Mouse (Mus musculus): ENCODE measurements at regions not wholly inside any gene's neighbourhood (a gene's known extent, or its start where the extent isn't known, plus 50 kb on each side); places are given as distances from the start of the nearest gene placed in this dataset.

DNA sequence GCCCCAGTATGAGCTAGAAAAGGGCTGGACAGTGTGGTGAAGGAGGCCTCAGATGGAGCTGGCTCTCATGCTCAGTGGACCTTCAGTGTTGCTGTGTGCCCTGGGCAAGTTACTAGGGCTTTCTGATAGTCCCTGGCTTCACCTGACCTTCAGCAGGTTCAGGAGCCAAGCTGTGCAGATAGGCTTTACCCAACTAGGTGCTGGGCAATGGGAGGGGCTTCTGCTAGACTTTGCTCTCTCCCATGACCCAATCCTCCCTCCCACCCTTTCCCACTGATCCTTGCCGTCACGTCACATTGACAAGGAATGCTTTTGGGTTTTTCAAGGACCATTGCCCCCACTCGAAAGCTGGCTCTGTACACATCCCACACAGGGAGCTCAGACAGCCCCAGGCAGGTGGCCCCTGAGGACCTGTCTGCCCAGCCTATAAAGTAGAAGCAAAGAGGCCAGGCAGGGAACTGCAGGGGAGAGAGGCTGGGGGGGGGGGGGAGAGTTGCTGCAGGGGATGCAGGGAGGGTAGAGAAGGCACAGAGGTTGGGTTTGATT lies 57.5 kb upstream of the Wnt11 start:
- ATAC-seq (replicated peaks; ENCODE audit: low FRiP score, low read depth) (peak; percentile 79), DNase-seq (ENCODE audit: low spot score) (peak; percentile 72)
- WGBS = 43% methylated on average over 3 of the region's 3 CpGs
- TF ChIP-seq CTCF (IDR thresholded peaks at IDR 0.05; ENCODE audit: low read depth) = 0 out of 2 replicates have a peak, but pooled peaks have one; percentile 4
- Histone ChIP-seq H3K27ac (no peak overlapping the region; the same call in 1 of the 2 replicates), H3K27me3 (ENCODE audit: insufficient read depth, low read length) (no peaks in the 10 kb centered on the region), H3K4me1 (replicated peaks; ENCODE audit: insufficient read depth, low read length) (0 out of 2 replicates have a peak, but pooled peaks cover 10% of the 10 kb centered on the region), H3K9ac (ENCODE audit: low read depth, low read length) (no peak overlapping the region), H3K4me3 (replicated peaks; ENCODE audit: low read depth, low read length) (no peak overlapping the region), H3K36me3 (ENCODE audit: insufficient read depth, low read length) (no peaks in the 10 kb centered on the region), H3K4me2 (ENCODE audit: low read length) (no peak overlapping the region), H3K9me3 (replicated peaks; ENCODE audit: low read length) (no peaks in the 10 kb centered on the region)

DNA sequence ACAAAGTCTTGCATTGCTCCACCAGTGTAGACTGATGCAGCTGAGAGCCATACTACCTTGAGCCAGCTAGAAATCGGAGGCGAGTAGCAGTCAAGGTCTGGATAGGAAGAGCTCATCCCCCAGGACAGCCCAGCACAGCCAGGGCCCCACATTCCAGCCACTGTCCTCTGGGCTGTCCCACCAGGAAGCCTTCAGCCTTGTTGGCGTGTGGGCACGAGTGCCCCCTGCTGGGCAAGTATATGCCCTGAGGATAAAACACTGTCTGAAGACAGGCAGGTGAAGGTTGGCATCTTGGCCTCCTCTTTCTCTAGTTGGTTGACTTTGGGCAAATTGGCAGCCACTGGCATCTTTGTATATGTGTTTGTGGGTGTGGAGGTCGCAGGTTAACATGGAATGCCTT lies 56.0 kb upstream of the Wnt11 start:
- no peak overlapping the region for H3K9ac ChIP-seq (ENCODE audit: low read depth, low read length)
- H3K27me3 ChIP-seq (ENCODE audit: insufficient read depth, low read length) = no peaks in the 10 kb centered on the region
- H3K9me3 ChIP-seq (replicated peaks; ENCODE audit: low read length) = no peaks in the 10 kb centered on the region
- H3K36me3 ChIP-seq (ENCODE audit: insufficient read depth, low read length) = no peaks in the 10 kb centered on the region
- peaks cover 10% of the 10 kb centered on the region; the same call in 1 of the 2 replicates for H3K4me1 ChIP-seq (replicated peaks; ENCODE audit: insufficient read depth, low read length)
- whole genome bisulfite sequencing = 15% methylated on average over 5 of the region's 5 CpGs
- ATAC-seq (replicated peaks; ENCODE audit: low FRiP score, low read depth) (no peak; the same call in 1 of the 2 replicates), DNase-seq (ENCODE audit: low spot score) (peak; percentile 77)
- peak; percentile 92 for TF ChIP-seq CTCF (IDR thresholded peaks at IDR 0.05; ENCODE audit: low read depth)
- H3K4me3 ChIP-seq (replicated peaks; ENCODE audit: low read depth, low read length) = no peak overlapping the region
- H3K27ac ChIP-seq = no peak overlapping the region
- H3K4me2 ChIP-seq (ENCODE audit: low read length) = no peak overlapping the region

DNA sequence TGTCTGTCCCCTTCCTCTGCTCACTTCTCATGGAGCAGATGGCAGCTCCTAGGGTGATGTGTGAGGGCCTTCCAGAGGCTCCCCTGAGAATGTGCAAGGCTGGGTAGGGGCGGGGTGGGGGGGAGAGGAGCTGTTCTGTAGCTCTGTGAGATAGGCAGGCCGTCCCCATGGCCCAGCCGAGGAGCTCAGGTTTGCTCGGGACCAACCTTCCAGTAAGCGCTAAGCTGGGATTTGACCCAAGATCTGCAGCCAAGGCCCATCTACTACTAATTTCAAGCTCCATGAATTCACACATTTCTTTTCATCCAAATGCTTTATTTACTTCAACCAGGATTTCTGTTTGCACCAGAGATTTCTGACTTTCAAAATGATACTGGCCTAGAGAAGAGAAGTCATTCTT lies 51.4 kb upstream of the Wnt11 start:
- peaks cover 10% of the 10 kb centered on the region; the same call in 1 of the 2 replicates for H3K4me1 ChIP-seq (replicated peaks; ENCODE audit: insufficient read depth, low read length)
- no peak for TF ChIP-seq CTCF (IDR thresholded peaks at IDR 0.05; ENCODE audit: low read depth)
- no peak overlapping the region for H3K9ac ChIP-seq (ENCODE audit: low read depth, low read length)
- DNase-seq (ENCODE audit: low spot score) (no peak), ATAC-seq (replicated peaks; ENCODE audit: low FRiP score, low read depth) (no peak)
- H3K4me3 ChIP-seq (replicated peaks; ENCODE audit: low read depth, low read length) = no peak overlapping the region
- 49% methylated on average over 5 of the region's 5 CpGs for WGBS
- H3K9me3 ChIP-seq (replicated peaks; ENCODE audit: low read length) = no peaks in the 10 kb centered on the region
- H3K27ac ChIP-seq = peak overlapping the region; percentile 42; the same call in 1 of the 2 replicates
- no peaks in the 10 kb centered on the region for H3K27me3 ChIP-seq (ENCODE audit: insufficient read depth, low read length)
- H3K4me2 ChIP-seq (ENCODE audit: low read length) = no peak overlapping the region
- no peaks in the 10 kb centered on the region for H3K36me3 ChIP-seq (ENCODE audit: insufficient read depth, low read length)

DNA sequence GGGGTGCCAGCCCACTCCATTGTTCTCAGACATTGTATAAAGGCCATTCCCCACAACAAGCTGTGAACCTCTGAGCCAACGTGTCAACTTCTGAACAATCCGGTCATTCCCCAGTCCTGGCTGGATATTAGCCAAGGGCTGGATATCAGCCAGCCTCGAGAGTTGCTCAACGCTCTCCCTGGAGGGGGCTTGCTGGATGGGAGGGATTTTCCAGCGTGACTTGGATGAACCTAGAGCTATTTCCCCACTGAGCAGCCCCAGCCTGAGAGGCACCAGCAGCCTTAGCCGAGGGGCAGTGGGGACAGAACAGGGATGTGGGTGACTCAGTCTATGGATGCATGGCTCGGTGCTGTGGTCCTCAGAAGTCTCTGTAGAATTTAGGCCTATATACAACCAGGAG lies 51.0 kb upstream of the Wnt11 start:
- TF ChIP-seq CTCF (IDR thresholded peaks at IDR 0.05; ENCODE audit: low read depth) = no peak
- DNase-seq (ENCODE audit: low spot score) = peak; percentile 75
- peaks cover 12% of the 10 kb centered on the region; the same call in 1 of the 2 replicates for H3K4me1 ChIP-seq (replicated peaks; ENCODE audit: insufficient read depth, low read length)
- no peaks in the 10 kb centered on the region for H3K27me3 ChIP-seq (ENCODE audit: insufficient read depth, low read length)
- H3K4me2 ChIP-seq (ENCODE audit: low read length) = peak overlapping the region; percentile 19; the same call in 1 of the 2 replicates
- H3K27ac ChIP-seq = peak overlapping the region; percentile 51; the same call in 1 of the 2 replicates
- peak; percentile 30; the same call in 1 of the 2 replicates for ATAC-seq (replicated peaks; ENCODE audit: low FRiP score, low read depth)
- H3K36me3 ChIP-seq (ENCODE audit: insufficient read depth, low read length) = no peaks in the 10 kb centered on the region
- H3K9me3 ChIP-seq (replicated peaks; ENCODE audit: low read length) = no peaks in the 10 kb centered on the region
- no peak overlapping the region for H3K9ac ChIP-seq (ENCODE audit: low read depth, low read length)
- H3K4me3 ChIP-seq (replicated peaks; ENCODE audit: low read depth, low read length) = no peak overlapping the region
- 28% methylated on average over 7 of the region's 7 CpGs for WGBS

DNA sequence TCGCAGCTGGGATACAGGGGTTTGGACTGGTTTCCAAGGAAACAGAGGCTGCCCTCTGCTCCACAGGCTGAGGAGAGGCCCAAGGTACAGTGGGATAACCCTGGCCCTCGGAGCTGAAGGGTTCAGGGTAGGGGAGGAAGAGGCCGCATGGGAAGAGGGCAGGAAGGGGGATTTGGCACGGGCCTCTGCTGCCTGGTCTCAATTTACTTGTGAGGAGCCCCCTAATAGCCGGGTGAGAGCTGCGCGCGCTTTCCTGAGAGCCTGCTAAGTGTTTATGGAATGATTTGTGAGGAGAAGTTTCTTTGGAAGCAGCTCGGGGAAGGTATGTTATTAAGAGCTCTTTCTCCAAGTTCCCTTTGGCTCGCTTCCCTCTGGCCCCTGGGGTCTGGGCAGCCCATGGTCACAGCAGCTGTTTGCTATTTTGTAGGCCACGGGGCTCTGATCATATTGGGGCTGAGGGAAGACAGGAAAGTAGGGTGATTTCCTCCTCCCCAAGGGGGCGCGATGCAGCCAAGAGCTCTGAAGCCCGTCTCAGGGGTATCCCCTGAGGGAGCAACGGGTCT lies 50.5 kb upstream of the Wnt11 start:
- H3K4me2 ChIP-seq (ENCODE audit: low read length) = peak overlapping the region; percentile 19; the same call in 1 of the 2 replicates
- 29% methylated on average over 15 of the region's 15 CpGs for WGBS
- DNase-seq (ENCODE audit: low spot score) = peak; percentile 75
- H3K27ac ChIP-seq = peak overlapping the region; percentile 51
- H3K9ac ChIP-seq (ENCODE audit: low read depth, low read length) = no peak overlapping the region
- H3K4me3 ChIP-seq (replicated peaks; ENCODE audit: low read depth, low read length) = no peak overlapping the region
- no peaks in the 10 kb centered on the region for H3K9me3 ChIP-seq (replicated peaks; ENCODE audit: low read length)
- H3K4me1 ChIP-seq (replicated peaks; ENCODE audit: insufficient read depth, low read length) = peaks cover 12% of the 10 kb centered on the region; the same call in 1 of the 2 replicates
- no peaks in the 10 kb centered on the region for H3K27me3 ChIP-seq (ENCODE audit: insufficient read depth, low read length)
- ATAC-seq (replicated peaks; ENCODE audit: low FRiP score, low read depth) = 0 out of 2 replicates have a peak, but pooled peaks have one; percentile 6
- no peaks in the 10 kb centered on the region for H3K36me3 ChIP-seq (ENCODE audit: insufficient read depth, low read length)
- TF ChIP-seq CTCF (IDR thresholded peaks at IDR 0.05; ENCODE audit: low read depth) = peak; percentile 21; the same call in 1 of the 2 replicates

Data from kidney, postnatal 0 days (tissue).